Mouse (Mus musculus): Measurements from ENCODE around the gene Ranbp17. TPM values are rescaled to one million over a fixed set of nuclear protein-coding genes. Genes with fewer than 3 reads are reported as not detected.

Gene Ranbp17
- polyA plus RNA-seq, 1 experiment from 2014 or later: 6.7 TPM

- no peak overlapping the region for H3K4me3 ChIP-seq
- ATAC-seq (replicated peaks): peak; percentile 78; the same call in 1 of the 2 replicates
- 35% methylated on average over 20 of the region's 20 CpGs for WGBS
- no peak overlapping the region for H3K9ac ChIP-seq
- no peak overlapping the region for H3K27ac ChIP-seq
- no peaks in the 10 kb centered on the region for H3K9me3 ChIP-seq
- no peaks in the 10 kb centered on the region for H3K36me3 ChIP-seq (replicated peaks)
- peaks cover 13% of the 10 kb centered on the region for H3K27me3 ChIP-seq (replicated peaks)
- H3K4me2 ChIP-seq: no peak overlapping the region
- peaks cover 6% of the 10 kb centered on the region for H3K4me1 ChIP-seq
These were observed 336.9 kb downstream of the Ranbp17 start for GRCm38 (mm10) chr11:33176525-33177245.

DNA sequence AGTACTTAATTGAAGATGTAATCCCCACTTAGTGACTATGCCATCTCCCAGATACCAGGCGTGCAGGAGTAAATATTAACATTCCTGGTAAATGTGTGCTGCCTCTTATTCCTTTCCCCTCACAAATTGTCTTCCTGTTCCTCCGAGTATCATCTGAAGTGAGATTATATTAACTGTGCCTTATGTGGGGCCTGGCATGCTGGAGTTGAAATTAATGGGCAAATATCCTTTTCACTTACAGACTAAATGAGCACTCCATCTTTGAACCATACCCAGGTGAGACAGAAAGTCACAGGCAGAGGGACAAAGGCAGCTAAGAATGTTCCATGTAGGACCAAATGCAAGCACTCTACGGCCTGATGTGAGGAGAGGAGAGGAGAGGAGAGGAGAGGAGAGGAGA is 337.8 kb downstream of the Ranbp17 start:
- ATAC-seq (replicated peaks): no peak
- H3K36me3 ChIP-seq (replicated peaks): no peaks in the 10 kb centered on the region
- peaks cover 13% of the 10 kb centered on the region for H3K27me3 ChIP-seq (replicated peaks)
- no peak overlapping the region for H3K9ac ChIP-seq
- WGBS: 72% methylated on average over 3 of the region's 3 CpGs
- H3K4me1 ChIP-seq: peaks cover 3% of the 10 kb centered on the region
- H3K4me3 ChIP-seq: no peak overlapping the region
- H3K4me2 ChIP-seq: no peak overlapping the region
- H3K9me3 ChIP-seq: no peaks in the 10 kb centered on the region
- H3K27ac ChIP-seq: no peak overlapping the region

GRCm38 (mm10) chr11:33170489-33170888 is 343.1 kb downstream of the Ranbp17 start:
- H3K36me3 ChIP-seq (replicated peaks): no peaks in the 10 kb centered on the region
- ATAC-seq (replicated peaks): no peak

DNA sequence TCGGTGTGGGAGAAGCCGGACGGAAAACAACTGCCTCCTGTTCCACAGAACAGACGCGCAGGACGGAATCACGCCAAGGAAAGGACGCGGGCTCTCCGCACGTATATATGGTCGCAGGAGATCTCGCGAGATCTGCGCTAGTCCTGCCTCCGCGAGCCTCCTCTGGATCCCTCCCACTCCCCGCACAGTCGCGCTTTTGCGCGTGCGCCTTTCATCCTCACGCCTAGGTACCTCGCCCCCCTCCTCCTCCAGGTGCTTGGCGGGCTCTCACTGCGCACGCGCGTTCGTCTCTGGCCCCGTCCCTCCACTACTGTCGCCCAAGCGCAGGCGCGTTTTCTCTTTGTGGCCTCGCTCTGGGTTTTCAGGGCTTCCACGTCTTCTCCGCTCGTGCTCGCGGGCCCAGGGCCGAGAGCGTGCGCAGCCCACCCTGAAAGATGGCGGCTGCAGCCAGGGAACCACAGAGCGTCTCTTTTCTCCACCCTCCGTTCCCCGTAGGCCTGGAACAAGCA is 350.5 kb downstream of the Ranbp17 start, which contains the start of gene Npm1:
Gene Npm1 (minus strand): TSS at position 209 of the 509 bp plus-strand sequence.
- 4% methylated on average over 49 of the region's 49 CpGs for WGBS

More at GRCm38 (mm10) chr11:33170489-33170888, 343.1 kb downstream of the Ranbp17 start:
- no peaks in the 10 kb centered on the region for H3K9me3 ChIP-seq
- H3K4me1 ChIP-seq: no peaks in the 10 kb centered on the region
- 11% methylated on average over 9 of the region's 9 CpGs for WGBS
- no peak overlapping the region for H3K9ac ChIP-seq
- no peak overlapping the region for H3K4me2 ChIP-seq
- H3K27me3 ChIP-seq (replicated peaks): no peaks in the 10 kb centered on the region
- no peak overlapping the region for H3K4me3 ChIP-seq
- no peak overlapping the region for H3K27ac ChIP-seq

GRCm38 (mm10) chr11:33162211-33162997 is 351.1 kb downstream of the Ranbp17 start:
- peaks cover 10% of the 10 kb centered on the region; the same call in 1 of the 2 replicates for H3K36me3 ChIP-seq (replicated peaks)
- WGBS: 2% methylated on average over 53 of the region's 53 CpGs
- H3K9me3 ChIP-seq: no peaks in the 10 kb centered on the region
- peaks cover 20% of the 10 kb centered on the region for H3K4me1 ChIP-seq
- H3K27ac ChIP-seq: peak overlapping the region; percentile 86
- H3K4me2 ChIP-seq: peak overlapping the region; percentile 69
- H3K27me3 ChIP-seq (replicated peaks): no peaks in the 10 kb centered on the region
- peak overlapping the region; percentile 72 for H3K4me3 ChIP-seq
- ATAC-seq (replicated peaks): peak; percentile 72
- H3K9ac ChIP-seq: peak overlapping the region; percentile 90

More for the DNA sequence above, 350.5 kb downstream of the Ranbp17 start, which contains the start of gene Npm1:
- no peaks in the 10 kb centered on the region for H3K27me3 ChIP-seq (replicated peaks)
- peak; percentile 97 for ATAC-seq (replicated peaks)
- peak within 1 kb of the TSS; percentile 90 for H3K9ac ChIP-seq
- H3K36me3 ChIP-seq (replicated peaks): peaks cover 4% of the 10 kb centered on the region; the same call in 1 of the 2 replicates
- H3K4me2 ChIP-seq: peak within 1 kb of the TSS; percentile 69
- peak within 1 kb of the TSS; percentile 98 for H3K27ac ChIP-seq
- peak within 1 kb of the TSS; percentile 72 for H3K4me3 ChIP-seq
- no peaks in the 10 kb centered on the region for H3K9me3 ChIP-seq
- H3K4me1 ChIP-seq: peaks cover 20% of the 10 kb centered on the region

Other genes starting within 250 kb of the Ranbp17 start
- gene Gm12117, start 237.0 kb downstream of the Ranbp17 start, polyA plus RNA-seq (2015; fragmentation: Nextera tagmentation; extraction: Ambion mirVana): not detected in 2 replicates
- 0.05 TPM in 1 of 2 replicates, not detected in the other for gene Gabrp, start 65.2 kb upstream of the Ranbp17 start, polyA plus RNA-seq (2015; fragmentation: Nextera tagmentation; extraction: Ambion mirVana)
- not detected in 2 replicates for gene D130052B06Rik, start 85.6 kb upstream of the Ranbp17 start, polyA plus RNA-seq (2015; fragmentation: Nextera tagmentation; extraction: Ambion mirVana)